Mouse (Mus musculus) left cerebral cortex, postnatal 14 days (tissue): Measurements from ENCODE around the gene Mfap1a. TPM values are rescaled to one million over a fixed set of nuclear protein-coding genes. Genes with fewer than 3 reads are reported as not detected.

Source experiments
- DNase-seq, 2 experiments: peaks; one replicate each; pipeline ENCODE4 v3.0.0; 2021 to 2022; ENCODE audit warnings: low spot score in 2 of 2, mixed read lengths in 1 of 2
- intact Hi-C: fragments of 180-260 bp; cut with DNase I; formaldehyde crosslinking; loops from one replicate; pipeline ENCODE4 v1.15.1; 2025
- microRNA-seq, 2 experiments: library from miRNA; unstranded; fragments of <30 nt; microRNA quantifications; one replicate each; pipeline ENCODE4 v1.2.0; 2022
- total RNA-seq, 2 experiments: library from RNA; stranded (reverse); gene quantifications; 2 replicates each; pipeline ENCODE4 v1.2.3; 2021

Mfap1a gene
- total RNA-seq, 2 experiments from 2014 or later = 31.9 to 37.9 TPM

DNA sequence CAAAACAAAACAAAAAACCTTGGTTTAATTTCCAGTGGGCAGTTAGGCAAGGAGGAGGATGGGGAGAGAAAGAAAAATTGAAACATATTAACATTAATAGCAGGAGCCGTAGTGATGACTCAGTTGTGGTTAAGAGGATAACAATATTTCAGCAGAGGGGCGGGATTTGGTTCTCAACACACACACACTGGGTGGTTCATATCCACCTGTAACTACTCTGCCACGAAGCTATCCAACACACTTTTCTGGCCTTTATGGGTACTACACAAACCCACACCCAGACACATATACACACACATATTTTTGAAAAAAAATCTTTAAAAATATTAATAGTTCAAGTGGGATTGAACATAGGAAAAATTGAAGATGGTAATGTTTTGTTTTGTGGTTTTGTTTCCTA is 59.5 kb downstream of the Mfap1a start:
- no peak for DNase-seq
- intact Hi-C loops = no loop called here

DNA sequence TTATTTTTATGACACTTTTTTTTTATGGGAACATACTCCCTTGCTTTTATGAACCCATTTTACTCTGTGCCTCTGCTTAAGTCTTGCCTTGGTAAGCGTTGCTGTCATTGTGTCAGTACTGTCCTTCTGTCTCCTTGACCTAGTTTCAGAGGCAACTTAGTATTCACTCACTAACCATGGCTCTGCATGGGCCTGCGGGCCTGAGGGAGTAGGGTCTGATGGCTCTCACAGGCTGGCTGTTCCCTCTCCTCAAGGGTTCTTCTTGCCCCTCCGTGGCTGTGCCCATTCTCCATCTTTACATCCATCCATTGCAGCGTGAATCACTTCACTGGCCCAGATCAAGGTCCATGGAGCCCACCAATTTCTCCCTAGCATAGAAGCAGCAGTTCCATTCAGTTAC is 60.0 kb downstream of the Mfap1a start:
- DNase-seq = no peak
- intact Hi-C loops = no loop called here

DNA sequence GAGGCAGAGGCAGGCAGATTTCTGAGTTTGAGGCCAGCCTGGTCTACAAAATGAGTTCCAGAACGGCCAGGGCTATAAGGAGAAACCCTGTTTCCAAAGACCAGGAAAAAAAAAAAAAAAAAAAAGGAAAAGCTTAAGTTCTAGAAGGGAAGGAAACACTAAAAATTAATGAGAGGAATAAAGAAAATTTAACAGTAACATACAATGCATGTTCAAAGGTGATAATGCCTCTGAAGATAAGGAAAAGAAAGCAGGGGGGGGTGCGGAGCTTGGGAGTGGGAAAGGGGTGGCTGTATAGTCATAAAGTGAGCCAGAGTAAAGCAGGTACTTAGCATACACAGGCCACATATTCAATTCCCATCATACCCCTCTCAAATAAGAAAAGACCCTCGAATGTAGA is 61.3 kb downstream of the Mfap1a start:
- no peak for DNase-seq
- intact Hi-C loops = no loop called here

DNA sequence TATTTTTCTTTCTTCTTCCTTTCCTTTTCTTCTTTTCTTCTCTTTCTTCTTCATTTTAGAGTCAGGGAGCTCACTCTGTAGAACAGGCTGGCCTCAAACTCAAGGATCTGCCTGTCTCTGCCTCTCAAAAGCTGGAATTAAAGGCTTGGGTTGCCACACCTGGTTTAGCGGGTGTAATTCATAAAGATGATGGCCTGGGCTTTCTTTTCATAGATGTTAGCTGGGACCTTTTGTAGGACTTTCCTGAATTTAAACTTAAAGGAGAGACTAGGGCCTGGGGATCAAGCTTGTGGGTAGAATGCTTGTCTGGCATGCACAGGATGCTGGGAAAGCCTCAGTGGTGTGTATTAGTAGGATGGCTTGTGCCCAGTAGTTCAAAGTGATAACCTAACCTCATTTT is 62.3 kb downstream of the Mfap1a start, which contains the start of gene Ell3:
Gene Ell3, minus strand, starts transcription at position 101 of the 400 bp plus-strand sequence.
- no peak for DNase-seq
- intact Hi-C loops = no loop called here

DNA sequence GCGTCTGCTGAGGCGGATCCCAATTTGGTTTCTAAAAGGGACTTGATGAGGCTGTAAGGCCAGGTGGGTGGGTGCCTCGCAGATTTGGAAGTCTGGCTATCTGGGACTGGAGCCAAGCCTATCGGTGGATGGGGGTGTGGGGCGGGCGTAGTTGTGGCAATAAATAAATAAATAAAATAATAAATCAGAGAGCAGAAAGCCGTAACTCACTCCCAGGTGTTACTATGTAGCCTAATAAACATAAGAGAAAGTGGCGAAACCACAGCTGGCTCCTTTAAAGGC is 63.5 kb downstream of the Mfap1a start:
- intact Hi-C loops = no loop called here
- no peak for DNase-seq

DNA sequence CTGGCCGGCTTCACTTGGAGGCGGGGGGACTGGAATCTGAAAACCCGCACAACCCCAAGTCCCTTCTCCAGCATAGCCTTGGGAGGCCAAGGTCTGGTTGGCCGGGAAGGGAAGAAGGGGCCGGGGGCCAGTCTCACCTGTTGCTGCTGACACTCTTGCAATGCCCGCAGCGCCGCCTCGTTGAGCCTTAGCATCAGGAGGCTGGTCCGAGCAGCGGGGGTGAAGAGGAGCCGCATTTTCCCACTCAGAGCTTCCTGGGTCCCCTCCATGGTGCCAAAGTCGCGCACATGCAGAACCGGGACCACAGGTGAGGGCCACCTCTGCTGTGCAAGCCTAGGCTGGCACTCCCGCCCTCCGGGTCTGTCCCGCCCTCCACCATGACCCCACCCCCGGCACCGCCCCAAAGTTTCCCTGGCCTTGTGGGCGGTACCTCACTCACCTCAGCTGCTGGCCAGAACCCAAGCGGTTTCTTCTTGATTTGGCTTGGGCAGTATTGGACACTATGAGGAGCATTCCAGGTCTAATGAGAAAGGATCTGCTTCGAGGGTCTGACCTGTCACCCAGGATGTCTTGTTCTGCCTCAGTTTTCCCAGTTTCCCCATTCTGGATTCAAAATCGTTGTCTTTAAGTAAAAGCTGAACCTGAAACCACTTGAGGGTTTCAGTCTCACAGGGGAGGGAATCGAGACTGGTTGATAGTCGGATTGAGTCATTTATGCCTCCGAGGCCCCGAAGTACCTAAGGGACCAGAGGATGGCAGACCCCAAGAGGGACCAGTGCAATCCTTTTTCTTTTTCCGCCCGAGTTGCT is 64.0 kb downstream of the Mfap1a start:
- DNase-seq = no peak
- intact Hi-C loops = no loop called here

Small RNAs within 50 kb of the gene (microRNA-seq; reads per million reads assigned to microRNA genes)
- gene Gm22953 = 0 reads per million in 2 experiments

Other genes starting within 250 kb of the Mfap1a start
- gene Trp53bp1, start 235.3 kb downstream of the Mfap1a start, total RNA-seq = 100 to 1,000 TPM; 136 to 152 TPM
- gene Map1a, start 217.1 kb downstream of the Mfap1a start, total RNA-seq = 100 to 1,000 TPM; 489 to 493 TPM
- gene Ppip5k1, start 151.3 kb downstream of the Mfap1a start, total RNA-seq = 10 to 100 TPM; 83.7 to 90.9 TPM
- gene Ckmt1, start 149.0 kb downstream of the Mfap1a start, total RNA-seq = 100 to 1,000 TPM; 399 to 404 TPM
- gene Strc, start 119.5 kb downstream of the Mfap1a start, total RNA-seq = under 1 TPM in 1 of 2 experiments, not detected in 1; 0.29 TPM
- gene Pdia3, start 92.9 kb downstream of the Mfap1a start, total RNA-seq = 100 to 1,000 TPM; 197 to 222 TPM
- gene Catsper2, start 92.9 kb downstream of the Mfap1a start, total RNA-seq = 1 to 10 TPM; 4.7 to 4.8 TPM
- not detected for gene Ell3, start 62.4 kb downstream of the Mfap1a start, total RNA-seq
- gene Serf2, start 57.5 kb downstream of the Mfap1a start, total RNA-seq = 100 to 1,000 TPM; 168 to 172 TPM
- 10 to 100 TPM; 14.9 to 18.8 TPM for gene Hypk, start 53.4 kb downstream of the Mfap1a start, total RNA-seq
- under 1 TPM; 0.70 to 0.82 TPM for gene Serinc4, start 49.9 kb downstream of the Mfap1a start, total RNA-seq
- gene Mfap1b, start 32.6 kb downstream of the Mfap1a start, total RNA-seq = 10 to 100 TPM; 40.3 to 41.8 TPM
- 1 to 10 TPM; 4.1 to 4.7 TPM for gene Wdr76, start 58 bp upstream of the Mfap1a start, total RNA-seq